Mouse (Mus musculus) layer of hippocampus, adult 9-11 months (tissue): Measurements from ENCODE around the gene Hist1h2bk.

ENCODE experiments used
- DNase-seq: peaks from one replicate; pipeline ENCODE4 v3.0.0; 2022

The Hist1h2bk gene

DNA sequence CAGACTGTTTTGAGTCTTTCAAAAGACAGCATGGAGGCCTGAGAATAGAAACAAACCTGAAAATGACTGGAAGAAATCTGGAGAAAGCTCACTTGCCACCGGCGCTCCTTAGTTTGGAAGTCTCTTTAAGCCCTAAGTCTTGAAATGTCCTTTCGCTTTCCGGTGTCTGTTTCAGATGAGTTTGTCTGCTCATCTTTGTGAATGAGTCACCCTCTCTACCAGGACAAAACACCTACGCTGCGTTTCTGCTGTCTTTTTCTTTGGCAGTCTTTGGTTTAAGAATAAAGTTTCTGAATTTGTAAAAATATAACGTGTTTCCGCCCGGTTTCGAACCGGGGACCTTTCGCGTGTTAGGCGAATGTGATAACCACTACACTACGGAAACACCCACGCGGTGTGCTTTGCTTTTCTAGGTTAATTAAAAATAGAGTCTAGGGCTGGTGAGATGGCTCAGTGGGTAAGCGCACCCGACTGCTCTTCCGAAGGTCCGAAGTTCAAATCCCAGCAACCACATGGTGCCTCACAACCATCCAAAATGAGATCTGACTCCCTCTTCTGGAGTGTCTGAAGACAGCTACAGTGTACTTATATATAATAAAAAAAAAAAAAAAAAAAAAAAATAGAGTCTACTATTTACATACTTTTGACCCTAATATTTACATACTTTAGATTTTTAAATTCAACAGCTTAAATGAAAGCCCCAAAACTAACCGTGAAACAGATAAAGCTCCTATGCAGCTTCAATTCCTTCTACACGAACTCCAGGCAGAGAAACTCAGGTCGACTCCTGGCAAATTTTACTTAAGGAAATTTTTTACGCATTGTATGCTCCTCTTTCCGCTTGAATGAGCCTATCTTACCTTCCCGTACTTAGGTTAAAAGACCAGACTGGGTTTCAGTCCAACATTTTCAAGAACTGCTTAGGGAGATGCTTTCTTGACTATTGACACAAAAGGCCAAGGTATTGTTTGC lies 19.9 kb upstream of the Hist1h2bk start:
- peak; percentile 65 for DNase-seq

DNA sequence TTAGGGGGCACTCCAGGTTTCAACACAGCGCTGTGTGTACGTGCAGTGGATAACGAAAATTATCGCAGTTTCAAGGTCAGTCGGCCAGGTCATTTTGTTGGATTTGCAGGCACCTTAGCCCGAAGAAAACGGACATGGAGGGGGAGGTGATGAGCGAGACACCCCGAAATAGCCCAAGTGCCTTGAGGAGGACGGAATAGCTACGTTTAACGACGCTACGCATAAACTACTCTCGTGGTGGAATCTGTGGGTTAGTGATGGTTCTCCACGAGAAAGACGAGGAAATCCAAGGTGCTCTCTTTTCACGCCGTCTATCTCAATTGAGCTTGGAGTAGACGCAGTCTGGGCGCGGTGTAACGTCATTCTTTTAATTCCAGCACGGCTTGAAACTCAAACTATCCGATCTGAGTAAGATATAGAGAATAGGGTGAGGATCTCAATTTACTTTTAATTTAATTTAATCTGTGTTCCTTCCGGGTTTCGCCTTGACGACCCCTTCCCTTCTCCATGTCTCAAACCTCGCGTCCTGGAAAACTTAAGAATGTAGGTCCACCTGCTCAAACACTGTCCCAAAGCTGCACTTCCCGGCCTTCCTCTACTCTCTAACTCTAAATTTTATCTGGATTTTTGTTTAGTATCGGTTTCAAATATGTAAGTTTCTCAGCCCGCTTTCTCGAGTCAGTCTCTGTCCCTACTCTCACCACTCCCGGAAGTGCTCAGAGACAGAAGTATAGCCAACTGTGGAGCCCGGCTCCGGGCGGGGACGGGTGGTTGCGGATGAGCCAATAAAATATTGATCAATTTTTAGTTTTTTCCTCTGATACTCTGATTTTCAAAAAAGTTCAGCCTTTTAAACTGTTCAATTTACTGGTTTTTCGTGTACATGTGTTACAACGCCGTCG lies 15.5 kb upstream of the Hist1h2bk start:
- DNase-seq, result no peak

GRCm38 (mm10) chr13:22020901-22021339 lies 14.8 kb upstream of the Hist1h2bk start:
- no peak for DNase-seq

DNA sequence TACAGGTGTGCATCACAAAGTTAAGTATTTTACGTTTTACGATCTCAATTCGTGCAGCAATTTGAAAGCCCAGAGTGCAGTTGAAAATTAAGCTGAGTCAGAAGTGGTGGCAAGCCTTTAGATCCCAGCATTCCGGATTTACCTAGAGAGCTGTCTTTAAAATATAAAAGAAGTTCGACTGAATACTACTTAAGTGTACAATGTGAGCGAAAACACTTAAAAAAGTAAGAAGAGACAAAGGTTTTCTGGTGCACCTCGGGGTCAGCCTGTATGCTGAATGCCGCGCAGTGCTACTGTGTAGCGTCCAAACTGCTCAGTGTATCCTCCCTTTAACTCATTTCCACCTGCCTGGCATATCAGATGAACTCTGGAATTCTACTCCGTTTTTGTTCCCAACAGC lies 14.1 kb upstream of the Hist1h2bk start:
- DNase-seq, result no peak

DNA sequence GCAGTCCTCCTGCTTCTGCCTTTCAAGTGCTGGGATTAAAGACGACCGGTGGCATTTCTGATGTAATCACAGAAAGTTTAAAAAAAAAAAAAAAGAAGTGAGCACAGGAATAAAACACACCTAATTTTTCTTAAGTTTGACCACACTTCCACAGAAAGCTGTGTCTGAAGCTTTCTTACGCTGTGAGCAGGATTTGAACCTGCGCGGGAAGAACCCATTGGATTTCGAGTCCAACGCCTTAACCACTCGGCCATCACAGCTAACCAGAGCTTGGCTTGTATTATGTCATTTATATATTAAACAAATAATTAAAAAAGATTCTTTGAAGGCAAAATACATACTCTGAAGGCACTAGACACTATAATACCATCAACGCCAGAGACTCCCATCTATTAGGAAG lies 13.4 kb upstream of the Hist1h2bk start:
- DNase-seq, result peak; percentile 44

GRCm38 (mm10) chr13:22026058-22027031 lies 9.3 kb upstream of the Hist1h2bk start:
- peak; percentile 54 for DNase-seq

- DNase-seq, result peak; percentile 90
Measured at GRCm38 (mm10) chr13:22028673-22029460, 6.8 kb upstream of the Hist1h2bk start.

DNA sequence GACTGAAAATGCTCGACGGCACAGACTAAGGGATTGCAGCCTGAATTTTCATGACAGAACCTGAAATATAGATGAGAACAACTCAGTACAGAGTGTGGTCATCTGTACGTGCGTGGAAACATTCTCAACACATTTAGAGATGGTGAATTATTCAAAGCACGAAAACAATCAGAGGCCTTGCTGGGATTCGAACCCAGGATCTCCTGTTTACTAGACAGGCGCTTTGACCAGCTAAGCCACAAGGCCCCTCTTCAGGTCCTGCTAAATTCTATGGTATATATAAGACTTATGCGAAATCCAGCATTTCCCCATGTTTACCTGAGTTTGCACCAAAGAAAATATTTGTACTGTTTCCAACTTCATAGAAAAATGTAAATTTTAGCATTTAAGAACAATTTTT lies 5.7 kb upstream of the Hist1h2bk start:
- DNase-seq, result no peak

- no peak for DNase-seq
Measured at GRCm38 (mm10) chr13:22030493-22030892, 5.2 kb upstream of the Hist1h2bk start.

GRCm38 (mm10) chr13:22033741-22034442 lies 1.8 kb upstream of the Hist1h2bk start:
- no peak for DNase-seq

DNA sequence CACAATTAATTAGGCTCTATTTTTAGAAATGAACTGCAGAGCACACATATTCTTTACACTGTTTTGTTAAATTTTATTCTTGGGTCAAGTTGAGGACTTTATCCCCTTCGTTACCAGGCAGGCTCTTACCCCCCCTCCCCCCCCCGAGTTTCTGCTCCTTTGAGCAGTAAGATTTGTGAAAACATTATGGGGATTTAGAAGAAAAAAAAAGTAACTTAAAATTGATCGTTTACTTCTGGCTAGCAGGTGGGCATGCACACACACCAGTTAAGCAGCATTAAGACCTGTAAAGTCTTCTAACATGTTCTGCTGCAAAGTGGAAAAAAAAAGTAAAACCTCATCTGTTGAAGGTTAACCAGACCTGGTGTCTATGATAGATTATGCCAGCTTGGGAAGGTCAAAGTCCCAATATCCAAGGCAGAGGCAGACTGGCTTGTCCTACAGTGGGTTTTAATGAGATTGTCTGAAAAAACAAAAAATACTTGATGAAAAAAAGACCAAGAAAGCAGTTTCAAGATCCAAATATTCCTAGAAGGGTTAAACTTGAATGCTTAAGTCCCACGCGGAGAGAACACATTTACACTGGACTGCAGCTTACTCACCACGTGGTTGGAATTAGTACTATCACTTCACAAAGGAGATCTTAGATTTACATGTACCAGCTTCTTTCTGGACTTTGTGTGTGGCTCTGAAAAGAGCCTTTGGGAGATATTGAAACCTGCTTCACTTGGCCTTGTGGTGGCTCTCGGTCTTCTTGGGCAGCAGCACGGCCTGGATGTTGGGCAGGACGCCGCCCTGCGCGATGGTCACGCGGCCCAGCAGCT lies 1.0 kb upstream of the Hist1h2bk start:
- no peak for DNase-seq

GRCm38 (mm10) chr13:22036149-22036956 lies 683 bp downstream of the Hist1h2bk start:
- DNase-seq, result no peak

DNA sequence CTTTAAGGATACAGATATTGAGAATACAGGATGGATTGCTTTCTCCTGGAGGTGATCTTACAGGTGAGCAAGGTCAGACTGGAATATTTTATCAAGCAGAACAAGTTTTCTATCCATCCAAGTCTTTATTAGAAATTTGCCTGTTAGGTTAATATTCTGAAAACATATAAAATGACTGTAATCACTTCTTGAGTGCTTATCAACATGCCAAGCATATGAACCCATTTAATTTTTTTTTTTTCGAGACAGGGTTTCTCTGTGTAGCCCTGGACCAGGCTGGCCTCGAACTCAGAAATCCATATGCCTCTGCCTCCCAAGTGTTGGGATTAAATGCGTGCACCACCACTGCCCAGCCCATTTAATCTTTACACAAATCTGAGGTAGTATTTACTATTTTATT lies 1.3 kb downstream of the Hist1h2bk start:
- DNase-seq, result no peak

DNA sequence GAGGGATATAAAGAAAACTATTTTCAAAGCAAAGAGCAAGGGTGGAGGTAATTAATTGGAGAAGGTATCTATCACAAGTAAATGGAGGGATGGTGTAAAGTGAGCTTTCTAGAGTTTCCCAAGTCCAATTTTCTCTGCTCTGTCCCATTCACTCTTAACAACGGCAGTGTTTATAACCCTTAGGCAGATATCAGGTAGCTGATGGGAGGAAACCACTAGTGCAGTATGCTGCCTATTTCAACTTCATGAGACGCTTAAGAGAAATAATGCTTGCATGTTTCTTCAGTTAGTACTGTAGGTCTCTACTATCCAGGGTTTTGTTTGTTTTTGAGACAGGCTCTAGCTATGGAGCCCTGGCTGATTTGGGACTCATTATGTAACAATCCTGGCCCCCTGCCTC lies 1.7 kb downstream of the Hist1h2bk start:
- no peak for DNase-seq

DNA sequence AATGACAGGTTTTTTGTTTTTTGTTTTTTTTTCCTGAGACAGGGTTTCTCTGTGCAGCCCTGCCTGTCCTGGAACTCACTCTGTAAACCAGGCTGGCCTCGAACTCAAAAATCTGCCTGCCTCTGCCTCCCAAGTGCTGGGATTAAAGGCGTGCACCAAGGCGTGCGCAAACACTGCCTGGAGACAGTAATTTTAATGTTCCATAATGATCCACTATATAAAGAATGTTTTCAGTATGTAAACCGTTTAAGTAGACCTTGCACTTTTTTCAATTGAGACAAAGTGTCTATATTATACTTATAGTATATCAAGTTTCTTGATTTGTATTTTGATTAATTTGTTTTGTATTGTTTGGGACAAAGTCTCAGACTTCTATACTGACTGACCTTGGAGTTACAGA lies 3.7 kb downstream of the Hist1h2bk start:
- DNase-seq, result no peak

- DNase-seq, result no peak
Measured at GRCm38 (mm10) chr13:22039951-22040463, 4.3 kb downstream of the Hist1h2bk start.

DNA sequence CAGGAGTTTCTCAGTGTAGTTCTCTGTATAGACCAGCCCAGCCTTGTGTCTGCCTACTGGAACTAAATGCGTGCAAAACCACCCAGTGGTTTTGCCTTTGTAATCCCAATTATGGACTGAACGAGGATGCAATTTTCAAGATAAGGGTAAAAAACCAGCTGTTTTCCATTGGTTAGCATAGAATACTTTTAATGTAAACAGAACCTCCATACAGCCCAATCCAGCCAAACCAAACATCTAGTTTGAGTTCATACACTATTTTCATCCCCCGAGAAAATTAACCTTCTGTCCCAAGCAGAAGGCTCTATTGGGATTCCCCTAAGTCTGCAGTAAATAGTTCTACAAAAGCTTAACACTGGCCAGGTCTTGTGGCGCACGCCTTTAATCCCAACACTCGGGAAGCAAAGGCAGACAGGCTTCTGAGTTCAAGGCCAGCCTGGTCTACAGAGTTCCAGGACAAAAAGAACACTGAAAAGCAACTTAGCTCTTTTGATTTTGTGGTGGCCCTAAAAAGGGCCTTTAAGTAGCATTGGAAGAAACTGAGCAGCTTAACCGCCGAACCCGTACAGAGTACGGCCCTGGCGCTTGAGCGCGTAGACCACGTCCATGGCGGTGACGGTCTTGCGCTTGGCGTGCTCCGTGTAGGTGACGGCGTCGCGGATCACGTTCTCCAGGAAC lies 4.9 kb downstream of the Hist1h2bk start:
- no peak for DNase-seq

DNA sequence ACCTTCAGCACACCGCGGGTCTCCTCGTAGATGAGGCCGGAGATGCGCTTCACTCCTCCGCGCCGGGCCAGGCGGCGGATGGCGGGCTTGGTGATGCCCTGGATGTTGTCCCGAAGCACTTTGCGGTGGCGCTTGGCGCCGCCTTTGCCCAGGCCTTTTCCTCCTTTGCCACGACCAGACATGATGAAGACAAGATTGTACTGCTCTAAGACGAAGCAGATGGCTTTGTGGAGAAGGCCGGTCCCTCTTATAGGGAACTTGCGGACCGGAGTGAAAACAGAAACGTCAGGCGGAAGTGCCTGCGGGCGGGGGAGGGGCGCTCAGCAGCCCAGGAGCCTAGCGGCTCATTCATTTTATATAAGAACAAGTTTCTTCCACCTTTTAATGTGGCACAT lies 5.5 kb downstream of the Hist1h2bk start, which contains the start of gene Hist1h4i:
Hist1h4i (minus strand) TSS at position 221 of the 395 bp plus-strand sequence.
- peak; percentile 96 for DNase-seq
